Mouse (Mus musculus): ENCODE results near the gene F5.
"Not testable (repeated sequence)": the region's sequence is repeated elsewhere in the genome, so short reads cannot be mapped to it uniquely, and the experiment has no call there.

Gene F5

GRCm38 (mm10) chr1:164159781-164160180, 8.1 kb downstream of the F5 start:
- DNase-seq (ENCODE audit: low spot score) = no peak

DNA sequence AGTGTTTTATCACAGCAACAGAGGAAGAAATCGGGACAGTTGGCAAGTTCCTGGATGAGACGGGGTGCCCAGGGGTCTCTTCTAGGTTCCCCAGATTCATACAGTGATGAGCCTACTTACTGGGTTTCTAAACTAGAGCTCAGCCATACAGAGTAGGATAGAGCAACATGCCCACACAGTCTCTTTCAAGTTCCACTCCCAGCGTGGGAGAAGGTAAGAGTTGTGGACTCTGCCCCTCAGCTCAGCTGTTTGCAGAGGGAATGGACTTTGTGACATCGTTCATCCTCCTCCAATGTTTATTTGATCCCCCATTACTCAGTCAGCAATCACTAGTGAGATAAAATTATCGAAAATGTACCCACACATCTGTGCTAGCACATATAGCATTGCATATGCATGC, 11.1 kb downstream of the F5 start:
- DNase-seq (ENCODE audit: low spot score) = no peak

DNA sequence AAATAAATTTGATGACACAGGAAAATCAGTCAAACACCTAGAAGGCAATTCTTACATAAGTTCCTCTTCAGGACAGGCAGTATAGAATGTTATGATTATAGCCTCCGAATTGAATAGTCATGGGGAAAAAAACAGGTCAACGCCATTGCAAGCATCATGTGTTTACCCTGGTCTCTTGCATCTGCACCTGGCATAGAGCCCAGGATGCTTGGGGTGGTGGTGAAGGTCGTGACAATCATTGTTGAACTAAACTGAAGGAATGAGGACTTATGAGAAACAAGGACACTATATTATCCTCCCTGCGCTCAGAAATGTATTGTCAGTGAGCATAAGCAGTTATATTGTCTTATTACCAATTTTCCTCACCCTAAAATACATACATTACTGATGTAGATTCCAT, 17.2 kb downstream of the F5 start:
- DNase-seq (ENCODE audit: low spot score) = no peak

- no peak for DNase-seq (ENCODE audit: low spot score)
Measured at GRCm38 (mm10) chr1:164170434-164170833, 18.8 kb downstream of the F5 start.

- no peak for DNase-seq (ENCODE audit: low spot score)
Measured at GRCm38 (mm10) chr1:164173145-164173544, 21.5 kb downstream of the F5 start.

DNA sequence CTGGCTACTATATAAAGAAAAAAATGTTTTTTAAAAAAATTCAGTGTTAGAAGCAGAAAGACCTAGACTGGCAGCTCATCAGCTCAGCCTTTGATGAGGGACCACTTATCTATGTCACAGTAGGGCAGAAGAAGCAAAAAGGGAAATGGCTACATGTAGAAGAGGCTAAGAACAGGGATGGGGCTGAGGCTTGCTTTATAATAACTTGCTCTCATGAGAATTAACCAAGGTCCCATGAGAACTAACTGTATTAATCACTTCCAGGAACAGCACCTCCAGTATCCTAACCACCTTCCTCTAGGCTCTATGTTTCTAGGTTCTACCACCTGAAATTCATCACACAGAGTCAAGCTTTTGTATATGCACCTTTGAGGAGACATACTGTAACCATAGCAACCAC, 25.2 kb downstream of the F5 start:
- DNase-seq (ENCODE audit: low spot score) = no peak

DNA sequence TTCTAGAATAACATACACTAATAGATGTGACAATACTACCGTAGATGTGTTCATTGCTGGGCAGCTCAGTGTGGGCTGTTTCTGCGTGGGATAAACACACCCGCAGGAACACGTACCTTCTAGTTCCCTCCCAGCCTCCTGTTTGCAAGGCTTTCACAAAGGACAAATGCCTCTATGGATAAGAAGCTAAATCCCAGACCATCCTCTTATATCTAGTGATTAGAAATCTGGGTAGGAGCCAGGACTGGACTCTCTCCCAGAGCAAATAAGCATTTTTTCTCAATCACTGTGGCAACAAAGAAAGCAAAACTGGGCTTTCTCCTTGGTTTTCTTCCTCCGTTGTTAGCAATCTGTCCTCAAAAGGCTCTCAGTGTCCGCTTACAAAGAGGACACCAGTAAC, 26.8 kb downstream of the F5 start:
- DNase-seq (ENCODE audit: low spot score) = no peak

- DNase-seq (ENCODE audit: low spot score) = peak; percentile 86
Measured at GRCm38 (mm10) chr1:164184142-164184870, 32.7 kb downstream of the F5 start.

DNA sequence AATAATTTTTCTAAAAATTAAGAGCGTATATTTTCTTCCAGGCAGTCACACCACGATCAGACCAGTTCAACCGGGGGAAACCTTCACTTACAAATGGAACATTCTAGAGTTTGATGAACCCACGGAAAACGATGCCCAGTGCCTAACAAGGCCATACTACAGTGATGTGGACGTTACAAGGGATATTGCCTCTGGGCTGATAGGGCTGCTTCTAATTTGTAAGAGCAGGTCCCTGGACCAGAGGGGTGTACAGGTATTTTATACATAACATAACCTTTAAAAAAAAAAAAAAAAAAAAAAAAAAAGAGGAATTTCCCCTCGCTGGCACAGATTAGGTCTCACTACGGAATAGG, 33.2 kb downstream of the F5 start:
- no peak for DNase-seq (ENCODE audit: low spot score)

DNA sequence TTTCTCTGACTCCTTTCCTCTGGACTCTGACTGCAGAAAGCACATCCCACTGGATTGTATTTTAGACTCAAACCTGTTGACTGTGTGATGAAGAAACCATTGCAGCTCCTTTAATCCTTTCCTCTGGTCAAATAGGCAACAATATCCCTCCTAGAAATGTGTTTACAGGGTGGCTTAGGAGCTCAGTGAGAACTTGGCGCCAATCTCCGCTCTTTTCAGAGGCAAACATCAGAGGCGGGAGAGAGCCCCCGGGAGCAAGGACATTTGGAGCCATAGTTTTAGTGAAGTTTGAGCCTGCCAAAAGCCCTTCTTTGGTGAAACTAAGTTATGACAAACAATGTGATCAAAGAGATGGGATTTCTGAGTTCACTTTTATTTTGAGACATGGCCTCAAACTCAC, 33.7 kb downstream of the F5 start:
- no peak for DNase-seq (ENCODE audit: low spot score)

GRCm38 (mm10) chr1:164187002-164187560, 35.4 kb downstream of the F5 start:
- no peak for DNase-seq (ENCODE audit: low spot score)

DNA sequence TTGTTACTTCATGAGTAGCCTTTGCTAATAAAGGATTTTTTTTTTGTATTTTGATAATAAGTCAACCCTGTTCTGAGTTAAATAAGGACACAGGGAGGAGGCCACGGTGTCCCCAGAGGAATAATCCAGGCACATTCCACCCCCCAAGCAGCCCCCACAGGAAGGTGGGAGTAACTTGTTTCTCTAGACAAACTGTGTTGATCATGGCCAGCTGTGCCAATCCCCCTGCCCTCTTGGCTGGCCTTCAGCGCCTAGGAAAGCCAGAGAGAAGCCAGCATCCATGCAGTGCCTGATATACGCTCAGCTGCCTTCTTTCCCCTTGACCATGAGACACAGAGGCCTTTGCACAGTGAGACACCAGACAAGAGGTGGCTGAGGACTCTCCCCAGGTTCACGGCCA, 47.9 kb downstream of the F5 start:
- no peak for DNase-seq (ENCODE audit: low spot score)

GRCm38 (mm10) chr1:164208437-164208836, 56.8 kb downstream of the F5 start:
- DNase-seq (ENCODE audit: low spot score) = no peak

DNA sequence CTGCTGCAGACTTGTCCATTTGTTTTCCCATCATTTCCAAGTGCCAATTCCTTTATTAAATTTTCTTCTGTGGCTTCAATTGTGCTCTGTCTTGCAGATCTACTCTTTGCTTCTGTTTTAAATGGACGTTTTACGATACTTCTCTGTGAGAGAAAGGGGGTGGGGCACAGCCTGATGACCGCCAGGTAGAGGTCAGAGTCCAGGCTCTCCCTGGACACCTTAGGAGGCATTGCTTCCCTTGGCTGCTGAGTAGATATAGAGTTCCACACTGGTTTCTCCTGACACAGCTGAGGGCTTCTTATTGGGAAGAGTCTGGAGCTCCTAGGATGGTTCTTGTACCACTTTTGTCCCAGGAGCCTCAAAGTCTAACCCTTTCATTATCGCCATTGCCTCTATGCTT, 59.3 kb downstream of the F5 start:
- DNase-seq (ENCODE audit: low spot score) = no peak

- DNase-seq (ENCODE audit: low spot score) = no peak
Measured at GRCm38 (mm10) chr1:164212686-164213085, 61.0 kb downstream of the F5 start.

- no peak for DNase-seq (ENCODE audit: low spot score)
Measured at GRCm38 (mm10) chr1:164214190-164214589, 62.6 kb downstream of the F5 start.

DNA sequence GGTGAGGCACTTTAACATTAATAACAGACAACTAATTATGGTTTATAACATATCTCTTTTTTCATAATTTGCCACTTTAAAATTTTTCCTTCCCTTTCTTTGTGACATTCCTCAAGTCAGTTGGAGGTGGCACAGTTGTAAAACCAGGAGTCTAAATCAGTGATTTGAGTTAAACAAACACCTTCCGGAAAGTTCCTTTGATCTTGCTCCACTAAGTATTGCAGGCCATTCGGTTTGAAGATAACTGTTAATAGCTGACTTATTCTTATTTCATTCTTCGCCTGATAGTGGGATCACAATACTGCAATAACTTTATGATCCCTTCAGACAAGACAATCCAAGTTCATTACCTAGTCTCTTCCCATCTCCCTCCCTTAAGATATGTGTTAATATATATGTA, 63.5 kb downstream of the F5 start:
- no peak for DNase-seq (ENCODE audit: low spot score)

DNA sequence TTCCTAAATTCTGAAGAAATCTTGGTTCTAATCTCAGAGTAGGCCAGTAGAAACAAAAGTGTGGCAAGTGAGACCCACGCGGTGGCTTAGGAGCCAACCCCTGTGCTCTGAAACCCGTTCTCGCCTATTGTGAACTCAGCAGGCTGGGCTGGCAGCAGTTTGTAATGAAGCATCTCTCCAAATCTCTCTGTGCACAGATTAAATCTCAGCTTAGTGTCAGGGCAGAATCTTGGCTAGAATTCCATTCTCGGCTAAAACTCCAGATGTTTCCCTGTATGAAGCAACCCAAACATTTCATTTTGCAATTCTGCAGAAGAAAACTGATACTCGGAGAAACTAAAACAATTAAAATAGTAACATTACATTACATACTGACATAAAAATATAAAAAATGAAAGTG, 63.9 kb downstream of the F5 start:
- no peak for DNase-seq (ENCODE audit: low spot score)

GRCm38 (mm10) chr1:164217791-164218685, 66.4 kb downstream of the F5 start:
- peak; percentile 5 for DNase-seq (ENCODE audit: low spot score)

DNA sequence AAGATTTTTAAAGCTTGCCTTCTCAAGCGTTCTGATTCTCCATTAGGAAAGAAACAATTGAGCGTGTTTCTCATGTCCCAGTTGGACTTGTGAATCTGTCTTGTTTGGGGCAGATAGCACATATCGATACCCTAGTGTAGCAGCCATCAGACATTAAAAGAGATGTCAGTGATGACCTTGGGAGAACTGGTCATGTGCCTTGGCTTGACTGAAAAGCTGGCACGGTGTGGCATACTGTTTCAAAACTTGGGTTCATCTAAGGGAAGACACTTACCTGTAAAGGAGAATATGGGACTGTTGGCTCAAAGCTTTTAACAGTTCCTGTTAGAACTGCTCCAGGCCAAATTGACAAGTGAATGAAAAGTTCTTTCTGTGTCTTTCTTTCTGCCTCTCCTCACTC, 68.6 kb downstream of the F5 start:
- no peak for DNase-seq (ENCODE audit: low spot score)

DNA sequence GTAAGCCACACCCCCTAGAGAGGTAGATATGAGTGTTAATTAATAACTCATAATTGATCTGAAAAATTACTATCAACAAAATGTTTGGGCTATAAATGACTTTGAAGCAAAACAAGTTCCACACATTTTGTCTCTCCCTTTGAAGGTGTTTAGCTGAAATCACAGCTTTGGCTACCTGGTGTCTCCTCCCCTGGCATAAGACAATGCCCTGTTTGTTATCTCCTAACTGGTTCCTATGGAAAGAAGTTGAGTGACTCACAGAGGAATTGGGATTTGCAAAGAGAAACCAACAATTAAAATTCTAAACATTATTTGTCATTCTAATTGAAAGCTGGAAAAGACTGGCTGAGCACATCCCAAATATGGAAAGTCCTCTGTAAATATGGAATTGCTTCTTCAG, 71.5 kb downstream of the F5 start:
- no peak for DNase-seq (ENCODE audit: low spot score)

GRCm38 (mm10) chr1:164231937-164232570, 80.4 kb downstream of the F5 start:
- DNase-seq (ENCODE audit: low spot score) = not testable (repeated sequence)

DNA sequence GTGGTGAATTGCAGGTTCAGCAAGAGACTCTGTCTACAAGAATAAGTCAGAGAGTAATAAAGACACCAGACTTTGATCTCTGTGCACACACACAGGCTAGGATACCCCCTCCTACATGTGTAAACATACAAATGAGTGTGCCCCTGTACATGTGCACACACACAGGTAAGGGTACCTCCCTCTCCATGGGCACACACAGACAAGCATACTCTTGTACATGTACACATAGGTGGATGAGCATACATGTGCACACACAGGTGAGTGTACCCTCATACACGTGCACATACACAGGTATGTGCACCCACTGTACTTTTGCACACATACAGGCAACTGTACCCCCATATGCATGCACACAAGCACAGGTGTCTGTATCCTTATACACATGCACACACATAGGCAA, 81.8 kb downstream of the F5 start:
- DNase-seq (ENCODE audit: low spot score) = no peak

All from embryo, embryonic 10.5 days (tissue).